Mouse (Mus musculus) MEL (cell line): ENCODE measurements at regions not wholly inside any gene's neighbourhood (a gene's known extent, or its start where the extent isn't known, plus 50 kb on each side); places are given as distances from the start of the nearest gene placed in this dataset.

ENCODE experiments used
- DNase-seq: peaks from one replicate; pipeline ENCODE4 v3.0.0; 2011; ENCODE audit warnings: low read depth, low spot score
- H3K27ac ChIP-seq: 2 replicates; pipeline ENCODE4 v1.5.1; 2012; ENCODE audit warnings: low read depth, mild to moderate bottlenecking, control low read depth, low read length, moderate library complexity; ENCODE audit not compliant: control insufficient read depth
- H3K27me3 ChIP-seq, 2 experiments: fragments of 150-350 bp in 1 of 2; sonication (generic) in 1 of 2; 2 replicates each; pipeline ENCODE4 v1.6.1; 2012; ENCODE audit warnings: low read length in 2 of 2, mild to moderate bottlenecking in 2 of 2, improper control_type of control experiment in 1 of 2, moderate library complexity in 1 of 2; ENCODE audit not compliant: insufficient read depth in 2 of 2, control insufficient read depth in 1 of 2
- H3K36me3 ChIP-seq, 2 experiments: 2 replicates each; pipeline ENCODE4 v1.6.1; 2012 to 2014; ENCODE audit warnings: low read length in 2 of 2, improper control_type of control experiment in 1 of 2, inconsistent platforms in 1 of 2, mild to moderate bottlenecking in 1 of 2; ENCODE audit not compliant: insufficient read depth in 2 of 2, control insufficient read depth in 1 of 2
- H3K4me1 ChIP-seq, 2 experiments: fragments of 150-350 bp in 1 of 2; sonication (generic) in 1 of 2; 2 replicates each; pipeline ENCODE4 v1.6.1; 2012; ENCODE audit warnings: low read length in 2 of 2, improper control_type of control experiment in 1 of 2, mild to moderate bottlenecking in 1 of 2; ENCODE audit not compliant: insufficient read depth in 2 of 2, control insufficient read depth in 1 of 2
- H3K4me3 ChIP-seq, 2 experiments: fragments of 150-350 bp in 1 of 2; sonication (generic) in 1 of 2; 2 replicates each; pipeline ENCODE4 v1.5.1; 2012; ENCODE audit warnings: low read depth in 2 of 2, low read length in 2 of 2, mild to moderate bottlenecking in 2 of 2, moderate library complexity in 2 of 2, control low read depth in 1 of 2, improper control_type of control experiment in 1 of 2; ENCODE audit not compliant: control insufficient read depth in 1 of 2, insufficient read depth in 1 of 2
- H3K79me2 ChIP-seq: 2 replicates; pipeline ENCODE4 v1.6.1; 2012; ENCODE audit warnings: mild to moderate bottlenecking, low read length, moderate library complexity; ENCODE audit not compliant: control insufficient read depth, poor library complexity, insufficient read depth
- H3K9ac ChIP-seq: 2 replicates; pipeline ENCODE4 v1.6.1; 2012; ENCODE audit warnings: low read depth, mild to moderate bottlenecking, control low read depth, low read length, moderate library complexity; ENCODE audit not compliant: control insufficient read depth, poor library complexity, severe bottlenecking
- H3K9me3 ChIP-seq: fragments of 150-350 bp; sonication (generic); replicated peaks from 2 replicates; pipeline ENCODE4 v1.6.1; 2012; ENCODE audit warnings: mild to moderate bottlenecking, low read length, improper control_type of control experiment, moderate library complexity; ENCODE audit not compliant: insufficient read depth
- BHLHE40 ChIP-seq: IDR thresholded peaks from 2 replicates; pipeline ENCODE4 v1.6.1; 2012; ENCODE audit warnings: low read depth, mild to moderate bottlenecking, inconsistent platforms, low read length, improper control_type of control experiment, borderline replicate concordance
- CTCF ChIP-seq, 3 experiments: IDR thresholded peaks in 2 of 3; conservative IDR thresholded peaks in 1 of 3; 2 replicates each; pipeline ENCODE4 v1.5.1; 2011 to 2012; ENCODE audit warnings: low read length in 3 of 3, low read depth in 2 of 3, mild to moderate bottlenecking in 2 of 3, improper control_type of control experiment in 1 of 3, inconsistent platforms in 1 of 3, mixed read lengths in 1 of 3, moderate library complexity in 1 of 3; ENCODE audit not compliant: control insufficient read depth in 1 of 3, insufficient read depth in 1 of 3, poor library complexity in 1 of 3, severe bottlenecking in 1 of 3
- E2F4 ChIP-seq: IDR thresholded peaks from 2 replicates; pipeline ENCODE4 v1.6.1; 2011; ENCODE audit warnings: low read depth, low read length, improper control_type of control experiment, borderline replicate concordance
- ELF1 ChIP-seq: IDR thresholded peaks from 2 replicates; pipeline ENCODE4 v1.6.1; 2014; ENCODE audit warnings: low read depth, mild to moderate bottlenecking, inconsistent platforms, low read length, improper control_type of control experiment, moderate library complexity
- EP300 ChIP-seq, 2 experiments: IDR thresholded peaks; 2 replicates each; pipeline ENCODE4 v1.6.1; 2011; ENCODE audit warnings: improper control_type of control experiment in 2 of 2, low read length in 2 of 2, low read depth in 1 of 2, mild to moderate bottlenecking in 1 of 2
- GABPA ChIP-seq: IDR thresholded peaks from 2 replicates; pipeline ENCODE4 v1.6.1; 2012; ENCODE audit warnings: low read depth, mild to moderate bottlenecking, inconsistent platforms, low read length, improper control_type of control experiment, moderate library complexity
- GATA1 ChIP-seq: IDR thresholded peaks from 2 replicates; pipeline ENCODE4 v1.6.1; 2011; ENCODE audit warnings: low read depth, low read length, improper control_type of control experiment
- JUND ChIP-seq: IDR thresholded peaks from 2 replicates; pipeline ENCODE4 v1.6.1; 2011; ENCODE audit warnings: low read depth, mild to moderate bottlenecking, improper control_type of control experiment, low read length
- KAT2A ChIP-seq: conservative IDR thresholded peaks from 2 replicates; pipeline ENCODE4 v1.6.1; 2012; ENCODE audit warnings: low read depth, low read length, improper control_type of control experiment, inconsistent platforms
- MAX ChIP-seq: IDR thresholded peaks from 2 replicates; pipeline ENCODE4 v1.6.1; 2011; ENCODE audit warnings: low read length, improper control_type of control experiment
- MEF2A ChIP-seq: IDR thresholded peaks from 2 replicates; pipeline ENCODE4 v1.6.1; 2014; ENCODE audit warnings: low read depth, mild to moderate bottlenecking, inconsistent platforms, low read length, improper control_type of control experiment; ENCODE audit not compliant: poor library complexity, insufficient replicate concordance, severe bottlenecking; ENCODE audit errors: extremely low read depth
- MXI1 ChIP-seq: IDR thresholded peaks from 2 replicates; pipeline ENCODE4 v1.6.1; 2011; ENCODE audit warnings: mild to moderate bottlenecking, low read depth, low read length, improper control_type of control experiment
- NELFE ChIP-seq: IDR thresholded peaks from 2 replicates; pipeline ENCODE4 v1.6.1; 2011; ENCODE audit warnings: low read depth, low read length, improper control_type of control experiment
- NRF1 ChIP-seq: IDR thresholded peaks from 2 replicates; pipeline ENCODE4 v1.6.1; 2014; ENCODE audit warnings: low read depth, mild to moderate bottlenecking, inconsistent platforms, low read length, improper control_type of control experiment, moderate library complexity; ENCODE audit not compliant: poor library complexity, insufficient read depth, severe bottlenecking
- POLR2AphosphoS2 ChIP-seq: IDR thresholded peaks from 2 replicates; pipeline ENCODE4 v1.6.1; 2011; ENCODE audit warnings: low read length, improper control_type of control experiment
- RCOR1 ChIP-seq: IDR thresholded peaks from 2 replicates; pipeline ENCODE4 v1.6.1; 2012; ENCODE audit warnings: low read depth, mild to moderate bottlenecking, inconsistent platforms, low read length, improper control_type of control experiment
- SMC3 ChIP-seq: IDR thresholded peaks from 2 replicates; pipeline ENCODE4 v1.6.1; 2011; ENCODE audit warnings: low read depth, low read length, improper control_type of control experiment
- TCF12 ChIP-seq: IDR thresholded peaks from 2 replicates; pipeline ENCODE4 v1.6.1; 2014; ENCODE audit warnings: low read depth, mild to moderate bottlenecking, inconsistent platforms, low read length, improper control_type of control experiment, moderate library complexity
- UBTF ChIP-seq: IDR thresholded peaks from 2 replicates; pipeline ENCODE4 v1.6.1; 2012; ENCODE audit warnings: low read depth, mild to moderate bottlenecking, inconsistent platforms, low read length, improper control_type of control experiment, moderate library complexity, borderline replicate concordance; ENCODE audit not compliant: insufficient read depth
- USF1 ChIP-seq: IDR thresholded peaks from 2 replicates; pipeline ENCODE4 v1.6.1; 2014; ENCODE audit warnings: low read depth, mild to moderate bottlenecking, inconsistent platforms, low read length, improper control_type of control experiment, moderate library complexity
- USF2 ChIP-seq, 2 experiments: IDR thresholded peaks; 2 replicates each; pipeline ENCODE4 v1.6.1; 2011 to 2012; ENCODE audit warnings: improper control_type of control experiment in 2 of 2, low read length in 2 of 2, borderline replicate concordance in 1 of 2, inconsistent platforms in 1 of 2, low read depth in 1 of 2, mild to moderate bottlenecking in 1 of 2; ENCODE audit not compliant: insufficient read depth in 1 of 2
- ZC3H11A ChIP-seq: IDR thresholded peaks from 2 replicates; pipeline ENCODE4 v1.6.1; 2012; ENCODE audit warnings: low read depth, mild to moderate bottlenecking, inconsistent platforms, low read length, improper control_type of control experiment
- ZKSCAN1 ChIP-seq: IDR thresholded peaks from 2 replicates; pipeline ENCODE4 v1.6.1; 2012; ENCODE audit warnings: low read depth, mild to moderate bottlenecking, inconsistent platforms, low read length, improper control_type of control experiment, moderate library complexity
- ZMIZ1 ChIP-seq: IDR thresholded peaks from 2 replicates; pipeline ENCODE4 v1.6.1; 2012; ENCODE audit warnings: low read depth, mild to moderate bottlenecking, inconsistent platforms, low read length, improper control_type of control experiment, moderate library complexity

GRCm38 (mm10) chr13:59242671-59243070, 342.4 kb downstream of the Agtpbp1 start:
- Histone ChIP-seq H3K27ac (no peak overlapping the region), H3K9ac (no peak overlapping the region), H3K36me3 (peaks cover 0 to 16% of the 10 kb centered on the region in 2 experiments; a peak in 2 of 4 replicates), H3K4me1 (peaks cover 7 to 22% of the 10 kb centered on the region in 2 experiments), H3K27me3 (no peaks in the 10 kb centered on the region), H3K4me3 (no peak overlapping the region), H3K9me3 (no peaks in the 10 kb centered on the region), H3K79me2 (no peaks in the 10 kb centered on the region)
- no peak for TF ChIP-seq EP300 (IDR thresholded peaks at IDR 0.05; ENCODE audit: low read depth in 1 of 2, low read length in 2 of 2)
- TF ChIP-seq ZC3H11A: no peak
- no peak for TF ChIP-seq GATA1
- TF ChIP-seq MXI1: no peak
- TF ChIP-seq ELF1: no peak
- TF ChIP-seq NRF1: no peak
- no peak for TF ChIP-seq UBTF
- TF ChIP-seq TCF12: no peak
- no peak for TF ChIP-seq RCOR1
- TF ChIP-seq USF2 (IDR thresholded peaks at IDR 0.05; ENCODE audit: borderline replicate concordance in 1 of 2, insufficient read depth in 1 of 2, low read depth in 1 of 2, low read length in 2 of 2): no peak
- TF ChIP-seq MEF2A: no peak
- no peak for TF ChIP-seq POLR2AphosphoS2
- no peak for TF ChIP-seq KAT2A
- TF ChIP-seq MAX: no peak
- TF ChIP-seq NELFE: no peak
- TF ChIP-seq JUND: no peak
- DNase-seq: no peak

GRCm38 (mm10) chr13:59238696-59239095, 346.3 kb downstream of the Agtpbp1 start:
- TF ChIP-seq ZKSCAN1: no peak
- no peak for TF ChIP-seq ZMIZ1
- no peak for TF ChIP-seq UBTF
- no peak for TF ChIP-seq EP300 (IDR thresholded peaks at IDR 0.05; ENCODE audit: low read depth in 1 of 2, low read length in 2 of 2)
- no peak for TF ChIP-seq TCF12
- TF ChIP-seq CTCF (IDR thresholded peaks at IDR 0.05 in 2 of 3, conservative IDR thresholded peaks at IDR 0.05 in 1 of 3; ENCODE audit: control insufficient read depth in 1 of 3, insufficient read depth in 1 of 3, low read depth in 2 of 3, low read length in 3 of 3, poor library complexity in 1 of 3, severe bottlenecking in 1 of 3): no peak
- no peak for TF ChIP-seq E2F4
- no peak for TF ChIP-seq ZC3H11A
- no peak for TF ChIP-seq SMC3
- TF ChIP-seq USF1: no peak
- no peak for TF ChIP-seq JUND
- no peak for TF ChIP-seq GABPA
- no peak for TF ChIP-seq BHLHE40
- DNase-seq: no peak

More at GRCm38 (mm10) chr13:59238696-59239095, 346.3 kb downstream of the Agtpbp1 start:
- no peaks in the 10 kb centered on the region for H3K9me3 ChIP-seq
- no peak overlapping the region for H3K4me3 ChIP-seq
- H3K79me2 ChIP-seq: no peaks in the 10 kb centered on the region
- H3K9ac ChIP-seq: no peak overlapping the region
- no peaks in the 10 kb centered on the region for H3K27me3 ChIP-seq
- no peak overlapping the region for H3K27ac ChIP-seq
- peaks cover 0 to 9% of the 10 kb centered on the region in 2 experiments; a peak in 2 of 4 replicates for H3K36me3 ChIP-seq
- peaks cover 8 to 16% of the 10 kb centered on the region in 2 experiments for H3K4me1 ChIP-seq
